Mouse (Mus musculus): ENCODE results near the gene Ubac2.
A peak's percentile ranks its signal among the peaks of the same experiment; 100 is the strongest.
"Not testable (repeated sequence)": the region's sequence is repeated elsewhere in the genome, so short reads cannot be mapped to it uniquely, and the experiment has no call there.

Ubac2 gene

GRCm38 (mm10) chr14:122048816-122049215 is 170.4 kb downstream of the Ubac2 start:
- no peak for DNase-seq (ENCODE audit: low spot score)

GRCm38 (mm10) chr14:122052896-122053635 is 174.6 kb downstream of the Ubac2 start:
- DNase-seq (ENCODE audit: low spot score), result no peak

GRCm38 (mm10) chr14:122056871-122057270 is 178.5 kb downstream of the Ubac2 start:
- no peak for DNase-seq (ENCODE audit: low spot score)

- DNase-seq (ENCODE audit: low spot score), result no peak
Measured at GRCm38 (mm10) chr14:122057941-122058346, 179.5 kb downstream of the Ubac2 start.

- DNase-seq (ENCODE audit: low spot score), result peak; percentile 46
Measured at GRCm38 (mm10) chr14:122060642-122061041, 182.2 kb downstream of the Ubac2 start.

GRCm38 (mm10) chr14:122061376-122061775 is 183.0 kb downstream of the Ubac2 start:
- no peak for DNase-seq (ENCODE audit: low spot score)

GRCm38 (mm10) chr14:122062411-122063090 is 184.1 kb downstream of the Ubac2 start:
- DNase-seq (ENCODE audit: low spot score), result no peak

GRCm38 (mm10) chr14:122063599-122063998 is 185.2 kb downstream of the Ubac2 start:
- no peak for DNase-seq (ENCODE audit: low spot score)

GRCm38 (mm10) chr14:122064519-122064918 is 186.1 kb downstream of the Ubac2 start:
- no peak for DNase-seq (ENCODE audit: low spot score)

GRCm38 (mm10) chr14:122066243-122066642 is 187.8 kb downstream of the Ubac2 start:
- no peak for DNase-seq (ENCODE audit: low spot score)

- DNase-seq (ENCODE audit: low spot score), result not testable (repeated sequence)
Measured at GRCm38 (mm10) chr14:122068036-122068435, 189.6 kb downstream of the Ubac2 start.

- no peak for DNase-seq (ENCODE audit: low spot score)
Measured at GRCm38 (mm10) chr14:122068801-122069695, 190.6 kb downstream of the Ubac2 start.

GRCm38 (mm10) chr14:122069948-122070347 is 191.5 kb downstream of the Ubac2 start:
- DNase-seq (ENCODE audit: low spot score), result no peak
